Mouse (Mus musculus) megakaryocyte-erythroid progenitor cell, adult 5 weeks (primary cell): ENCODE measurements around the gene Olfr812. TPM values are rescaled to one million over a fixed set of nuclear protein-coding genes. Genes with fewer than 3 reads are reported as not detected.

Experiments
- polyA plus RNA-seq: library from polyadenylated mRNA; stranded (reverse); fragments of >175 nt; gene quantifications from 2 replicates; pipeline ENCODE4 v1.2.3, GENCODE M21; 2012

Gene Olfr812
- not detected in 2 replicates for polyA plus RNA-seq

DNA sequence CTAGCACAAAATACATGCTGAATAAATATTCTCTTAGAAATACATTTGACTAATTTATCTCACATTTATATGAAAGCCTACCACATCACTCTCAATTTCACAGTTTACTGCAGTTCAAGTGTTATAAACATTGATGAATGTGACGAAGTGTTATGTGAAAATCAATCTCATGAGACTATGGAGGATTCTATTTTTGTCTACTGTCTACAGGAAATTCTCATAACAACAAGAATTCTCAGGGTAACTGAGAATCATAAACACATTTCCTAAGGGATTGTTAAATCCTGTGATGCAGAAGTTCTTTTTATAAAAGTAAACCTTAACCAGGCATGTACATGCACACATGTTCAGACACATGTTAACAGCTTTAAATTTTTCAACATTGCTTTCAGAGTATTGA is at the start of gene Olfr812:
TSS of gene Olfr812 (minus strand) at position 101 of the 400 bp plus-strand sequence.

DNA sequence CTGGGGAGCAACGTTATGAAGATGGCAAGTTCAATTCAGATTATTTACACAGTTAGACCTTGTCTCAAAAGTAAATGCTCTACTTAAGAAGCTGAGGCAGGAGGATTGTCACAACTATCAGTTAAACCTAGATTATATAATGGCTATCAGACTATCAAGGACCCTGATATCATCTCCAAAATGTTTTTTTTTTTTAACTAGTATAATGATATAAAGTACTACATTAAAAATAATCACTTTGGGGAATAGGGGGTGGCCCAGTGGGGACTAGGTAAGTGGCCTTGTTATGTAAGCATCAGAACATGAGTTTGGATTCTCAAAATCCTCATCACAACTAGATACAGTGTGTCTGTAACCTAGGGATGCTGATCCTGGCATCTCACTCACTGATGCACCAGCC is 33.9 kb upstream of the Olfr812 start, which contains the start of gene Olfr814:
TSS of gene Olfr814 (minus strand) at position 101 of the 400 bp plus-strand sequence.

DNA sequence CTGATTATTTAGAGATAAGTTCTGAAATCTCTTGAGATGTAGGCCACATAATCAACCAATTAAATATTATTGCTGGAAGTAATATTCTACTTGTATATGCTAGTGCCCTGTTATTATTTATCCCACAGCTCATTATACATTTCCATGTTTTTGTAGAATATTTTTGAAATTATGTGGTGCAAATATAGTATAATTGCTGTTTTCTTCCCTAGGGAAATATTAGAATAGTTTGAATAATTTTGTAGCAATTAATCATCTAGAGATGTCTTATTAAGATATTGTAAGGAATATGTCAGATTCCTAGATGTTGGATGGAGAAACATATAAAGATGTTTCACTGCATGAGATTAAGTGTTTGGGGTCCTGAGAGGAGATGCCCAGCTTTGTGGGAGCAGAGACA is 9.2 kb upstream of the Olfr812 start, which contains the start of gene Olfr813:
TSS of gene Olfr813 (plus strand) at position 301 of the 400 bp plus-strand sequence.

DNA sequence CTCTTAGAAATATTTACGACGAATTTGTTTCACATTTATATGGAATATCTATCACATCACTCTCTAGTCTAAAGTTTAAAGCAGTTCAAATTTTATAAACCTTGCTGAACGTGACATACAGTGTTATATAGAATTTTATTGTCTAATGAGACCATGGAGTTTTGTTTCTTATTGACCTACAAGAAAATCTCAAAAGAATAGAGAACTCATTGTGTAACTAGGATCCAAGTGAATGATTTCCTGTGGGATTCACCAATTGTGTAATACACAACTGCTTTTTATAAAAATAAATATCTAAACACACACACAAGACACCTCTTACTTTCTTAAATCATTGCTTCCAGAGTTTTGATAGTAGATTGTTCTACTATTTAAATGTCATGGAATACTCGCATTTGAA is 41.6 kb downstream of the Olfr812 start, which contains the start of gene Olfr811:
TSS of gene Olfr811 (minus strand) at position 101 of the 400 bp plus-strand sequence.

DNA sequence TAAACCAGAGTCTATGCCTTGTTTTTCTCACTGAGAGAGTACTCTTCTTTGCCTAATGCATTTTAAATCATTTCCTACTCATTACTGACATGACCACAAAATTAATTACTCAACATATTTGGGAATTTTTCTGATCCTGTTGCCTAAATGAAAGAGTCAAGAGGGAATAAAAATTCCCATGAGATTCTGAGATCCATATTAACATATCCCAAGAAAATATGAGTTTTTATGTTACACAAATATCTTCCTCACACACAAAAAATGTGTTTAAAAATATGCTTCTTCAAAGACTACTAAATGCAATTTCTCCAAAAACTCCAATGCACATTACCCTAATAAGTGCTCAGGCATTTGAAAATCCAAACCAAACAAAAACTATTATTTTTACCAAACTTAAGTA is 51.1 kb downstream of the Olfr812 start, which contains the start of gene Olfr810:
TSS of gene Olfr810 (minus strand) at position 101 of the 400 bp plus-strand sequence.

Other genes starting within 250 kb of the Olfr812 start
- not detected in 2 replicates for gene Olfr796, start 233.5 kb downstream of the Olfr812 start, polyA plus RNA-seq
- not detected in 2 replicates for gene Olfr798, start 218.2 kb downstream of the Olfr812 start, polyA plus RNA-seq
- gene Olfr799, start 208.6 kb downstream of the Olfr812 start, polyA plus RNA-seq: not detected in 2 replicates
- not detected in 2 replicates for gene Olfr800, start 188.4 kb downstream of the Olfr812 start, polyA plus RNA-seq
- not detected in 2 replicates for gene Olfr801, start 172.2 kb downstream of the Olfr812 start, polyA plus RNA-seq
- gene Olfr802, start 157.9 kb downstream of the Olfr812 start, polyA plus RNA-seq: not detected in 2 replicates
- gene Olfr803, start 151.8 kb downstream of the Olfr812 start, polyA plus RNA-seq: not detected in 2 replicates
- gene Olfr804, start 142.9 kb downstream of the Olfr812 start, polyA plus RNA-seq: not detected in 2 replicates
- not detected in 2 replicates for gene Olfr805, start 116.7 kb downstream of the Olfr812 start, polyA plus RNA-seq
- not detected in 2 replicates for gene Olfr806, start 104.2 kb downstream of the Olfr812 start, polyA plus RNA-seq
- not detected in 2 replicates for gene Olfr807, start 88.3 kb downstream of the Olfr812 start, polyA plus RNA-seq
- 0.02 TPM in 1 of 2 replicates, not detected in the other for gene Olfr808, start 80.6 kb downstream of the Olfr812 start, polyA plus RNA-seq
- not detected in 2 replicates for gene Olfr809, start 71.5 kb downstream of the Olfr812 start, polyA plus RNA-seq
- not detected in 2 replicates for gene Olfr810, start 51.2 kb downstream of the Olfr812 start, polyA plus RNA-seq
- not detected in 2 replicates for gene Olfr811, start 41.7 kb downstream of the Olfr812 start, polyA plus RNA-seq
- gene Olfr813, start 9.3 kb upstream of the Olfr812 start, polyA plus RNA-seq: not detected in 2 replicates
- gene Olfr814, start 33.8 kb upstream of the Olfr812 start, polyA plus RNA-seq: not detected in 2 replicates
- gene Olfr815, start 59.8 kb upstream of the Olfr812 start, polyA plus RNA-seq: not detected in 2 replicates
- gene Olfr816, start 69.5 kb upstream of the Olfr812 start, polyA plus RNA-seq: not detected in 2 replicates
- not detected in 2 replicates for gene Olfr818, start 103.0 kb upstream of the Olfr812 start, polyA plus RNA-seq
- gene Olfr819, start 121.2 kb upstream of the Olfr812 start, polyA plus RNA-seq: not detected in 2 replicates
- gene Olfr247, start 130.0 kb upstream of the Olfr812 start, polyA plus RNA-seq: not detected in 2 replicates
- not detected in 2 replicates for gene Gm10310, start 139.0 kb upstream of the Olfr812 start, polyA plus RNA-seq
- not detected in 2 replicates for gene Olfr820, start 166.5 kb upstream of the Olfr812 start, polyA plus RNA-seq
- gene Olfr821, start 184.3 kb upstream of the Olfr812 start, polyA plus RNA-seq: not detected in 2 replicates
- gene Olfr822, start 225.1 kb upstream of the Olfr812 start, polyA plus RNA-seq: not detected in 2 replicates